Mouse (Mus musculus) c-Kit-positive CD71-negative TER-119-negative erythroid progenitor cells, embryonic 14.5 days (primary cell): ENCODE measurements around the gene Ddx50.

Experiments used
- DNase-seq: peaks from one replicate; pipeline ENCODE4 v3.0.0-alpha.2; 2013; ENCODE audit warnings: low read depth

The Ddx50 gene

GRCm38 (mm10) chr10:62650881-62651810 is at the start of gene Ddx50:
Gene Ddx50, minus strand, starts transcription at chr10:62651218.
- peak; percentile 92 for DNase-seq

GRCm38 (mm10) chr10:62692771-62693170 is 41.8 kb upstream of the Ddx50 start:
- no peak for DNase-seq

GRCm38 (mm10) chr10:62692244-62692643 is 41.2 kb upstream of the Ddx50 start:
- DNase-seq: no peak

GRCm38 (mm10) chr10:62687032-62687674 is 36.1 kb upstream of the Ddx50 start:
- DNase-seq: no peak

- no peak for DNase-seq
Observed at GRCm38 (mm10) chr10:62683043-62683442, 32.0 kb upstream of the Ddx50 start.

- no peak for DNase-seq
Observed at GRCm38 (mm10) chr10:62679833-62680232, 28.8 kb upstream of the Ddx50 start.

GRCm38 (mm10) chr10:62677329-62677728 is 26.3 kb upstream of the Ddx50 start:
- no peak for DNase-seq

GRCm38 (mm10) chr10:62676196-62676595 is 25.2 kb upstream of the Ddx50 start:
- DNase-seq: no peak

- no peak for DNase-seq
Observed at GRCm38 (mm10) chr10:62672359-62672758, 21.3 kb upstream of the Ddx50 start.

GRCm38 (mm10) chr10:62669245-62669644 is 18.2 kb upstream of the Ddx50 start:
- no peak for DNase-seq

GRCm38 (mm10) chr10:62668463-62668862 is 17.4 kb upstream of the Ddx50 start:
- no peak for DNase-seq

- DNase-seq: no peak
Observed at GRCm38 (mm10) chr10:62668043-62668442, 17.0 kb upstream of the Ddx50 start.

- DNase-seq: no peak
Observed at GRCm38 (mm10) chr10:62664963-62665590, 14.1 kb upstream of the Ddx50 start.

- DNase-seq: no peak
Observed at GRCm38 (mm10) chr10:62664171-62664570, 13.2 kb upstream of the Ddx50 start.

GRCm38 (mm10) chr10:62656711-62657110 is 5.7 kb upstream of the Ddx50 start:
- DNase-seq: no peak

GRCm38 (mm10) chr10:62651961-62652360 is 943 bp upstream of the Ddx50 start:
- no peak for DNase-seq

GRCm38 (mm10) chr10:62650358-62650782 is 648 bp downstream of the Ddx50 start:
- DNase-seq: no peak

GRCm38 (mm10) chr10:62604161-62604560 is 46.9 kb downstream of the Ddx50 start:
- DNase-seq: no peak

- DNase-seq: no peak
Observed at GRCm38 (mm10) chr10:62603233-62604030, 47.6 kb downstream of the Ddx50 start.

GRCm38 (mm10) chr10:62602177-62603040 is 48.6 kb downstream of the Ddx50 start, which contains the start of gene Ddx21:
Gene Ddx21, minus strand, starts transcription at chr10:62602281.
- peak; percentile 86 for DNase-seq

- no peak for DNase-seq
Observed at GRCm38 (mm10) chr10:62601833-62602176, 49.2 kb downstream of the Ddx50 start.
